Mouse (Mus musculus): ENCODE data around the gene Nsun2.

GRCm38 (mm10) chr13:69549980-69550379 is 16.4 kb downstream of the Nsun2 start:
- TF ChIP-seq CTCF (IDR thresholded peaks at IDR 0.05; ENCODE audit: low read depth) (no peak), EP300 (IDR thresholded peaks at IDR 0.05; ENCODE audit: low read depth) (no peak)
